Mouse (Mus musculus): Measurements from ENCODE around the gene Cerk.

The Cerk gene

DNA sequence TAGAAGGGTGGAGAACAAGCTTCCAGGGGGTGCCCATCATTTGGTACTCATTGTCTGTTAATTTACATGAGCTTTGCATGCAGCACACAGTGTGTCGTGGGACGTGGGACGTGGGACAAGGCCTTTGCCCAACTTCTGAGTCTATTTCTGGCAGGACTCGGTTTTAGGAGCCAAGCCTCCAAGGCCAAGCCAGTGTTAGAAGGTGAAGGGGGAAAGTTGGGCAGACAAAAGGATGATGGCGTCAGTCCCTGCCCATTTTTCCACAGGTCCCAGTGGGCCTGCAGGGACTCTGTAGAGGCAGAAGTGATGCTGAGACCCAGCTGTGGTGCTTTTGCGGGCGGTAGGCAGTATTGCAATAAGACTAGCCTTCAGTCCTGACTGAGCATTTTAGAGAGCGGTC, 95.4 kb downstream of the Cerk start:
- no peak for DNase-seq (ENCODE audit: low spot score in 2 of 2)

DNA sequence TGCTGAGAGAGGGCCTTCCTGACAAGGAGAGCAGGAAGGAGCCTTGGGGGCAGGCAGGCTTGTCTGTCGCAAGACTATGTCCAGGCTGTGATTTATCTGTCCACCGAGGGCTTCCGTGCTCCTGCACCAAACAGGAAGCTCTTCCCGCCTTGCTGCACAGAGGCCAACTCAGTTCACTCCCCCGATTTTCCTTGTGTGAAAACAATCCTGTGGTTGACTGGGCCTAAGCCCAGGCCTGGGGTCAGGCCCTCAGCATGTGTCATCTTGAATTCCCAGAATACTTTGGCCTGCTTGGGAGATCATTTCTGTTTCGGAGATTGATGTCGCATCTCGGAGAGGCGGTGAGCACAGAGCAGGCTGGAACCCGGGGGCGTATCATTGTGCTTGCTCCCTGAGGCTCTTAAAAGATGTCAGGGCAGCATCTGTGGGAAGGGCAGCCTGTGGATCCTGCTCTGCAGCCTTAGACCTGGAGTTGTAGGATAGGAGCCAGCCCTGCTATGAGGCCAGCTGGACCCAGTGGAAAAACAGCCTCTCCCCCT, 95.9 kb downstream of the Cerk start:
- no peak for DNase-seq (ENCODE audit: low spot score in 2 of 2)
